Mouse (Mus musculus) R1 (cell line): Measurements from ENCODE around the gene Ppp2r5e.

Experiments
- DNase-seq: peaks from one replicate; pipeline ENCODE4 v3.0.0-alpha.2; 2018; ENCODE audit warnings: low read depth, low spot score

Ppp2r5e gene

GRCm38 (mm10) chr12:75596154-75597002 is at the start of gene Ppp2r5e:
TSS of gene Ppp2r5e (minus strand) at chr12:75596245.
- peak; percentile 98 for DNase-seq

GRCm38 (mm10) chr12:75645780-75646179 is 49.7 kb upstream of the Ppp2r5e start:
- DNase-seq: peak; percentile 23

GRCm38 (mm10) chr12:75641726-75642125 is 45.7 kb upstream of the Ppp2r5e start:
- DNase-seq: peak; percentile 62

- no peak for DNase-seq
These were observed 42.3 kb upstream of the Ppp2r5e start for GRCm38 (mm10) chr12:75638345-75638744.

GRCm38 (mm10) chr12:75637103-75637502 is 41.1 kb upstream of the Ppp2r5e start:
- no peak for DNase-seq

GRCm38 (mm10) chr12:75635771-75636430 is 39.9 kb upstream of the Ppp2r5e start:
- DNase-seq: no peak

GRCm38 (mm10) chr12:75629618-75630017 is 33.6 kb upstream of the Ppp2r5e start:
- peak; percentile 73 for DNase-seq

- no peak for DNase-seq
These were observed 27.2 kb upstream of the Ppp2r5e start for GRCm38 (mm10) chr12:75623292-75623691.

GRCm38 (mm10) chr12:75622835-75623234 is 26.8 kb upstream of the Ppp2r5e start:
- DNase-seq: no peak

- DNase-seq: peak; percentile 77
These were observed 20.8 kb upstream of the Ppp2r5e start for GRCm38 (mm10) chr12:75616841-75617240.

- DNase-seq: peak; percentile 78
These were observed 20.2 kb upstream of the Ppp2r5e start for GRCm38 (mm10) chr12:75616158-75616791.

GRCm38 (mm10) chr12:75615556-75615955 is 19.5 kb upstream of the Ppp2r5e start:
- DNase-seq: no peak

- no peak for DNase-seq
These were observed 16.7 kb upstream of the Ppp2r5e start for GRCm38 (mm10) chr12:75612711-75613110.

GRCm38 (mm10) chr12:75599490-75599889 is 3.4 kb upstream of the Ppp2r5e start:
- peak; percentile 62 for DNase-seq

GRCm38 (mm10) chr12:75598988-75599387 is 2.9 kb upstream of the Ppp2r5e start:
- DNase-seq: no peak

- no peak for DNase-seq
These were observed 1.7 kb upstream of the Ppp2r5e start for GRCm38 (mm10) chr12:75597707-75598106.

GRCm38 (mm10) chr12:75595291-75596153 is 523 bp downstream of the Ppp2r5e start:
- peak; percentile 61 for DNase-seq

GRCm38 (mm10) chr12:75594404-75594803 is 1.6 kb downstream of the Ppp2r5e start:
- DNase-seq: no peak

GRCm38 (mm10) chr12:75593817-75594216 is 2.2 kb downstream of the Ppp2r5e start:
- peak; percentile 61 for DNase-seq

GRCm38 (mm10) chr12:75587501-75587900 is 8.5 kb downstream of the Ppp2r5e start:
- DNase-seq: peak; percentile 75

GRCm38 (mm10) chr12:75583776-75584175 is 12.3 kb downstream of the Ppp2r5e start:
- DNase-seq: no peak
